Mouse (Mus musculus): Measurements from ENCODE around the gene Zfp839. TPM values are rescaled to one million over a fixed set of nuclear protein-coding genes. Genes with fewer than 3 reads are reported as not detected.

The Zfp839 gene
- polyA plus RNA-seq, 1 experiment from 2014 or later: 3.3 TPM

DNA sequence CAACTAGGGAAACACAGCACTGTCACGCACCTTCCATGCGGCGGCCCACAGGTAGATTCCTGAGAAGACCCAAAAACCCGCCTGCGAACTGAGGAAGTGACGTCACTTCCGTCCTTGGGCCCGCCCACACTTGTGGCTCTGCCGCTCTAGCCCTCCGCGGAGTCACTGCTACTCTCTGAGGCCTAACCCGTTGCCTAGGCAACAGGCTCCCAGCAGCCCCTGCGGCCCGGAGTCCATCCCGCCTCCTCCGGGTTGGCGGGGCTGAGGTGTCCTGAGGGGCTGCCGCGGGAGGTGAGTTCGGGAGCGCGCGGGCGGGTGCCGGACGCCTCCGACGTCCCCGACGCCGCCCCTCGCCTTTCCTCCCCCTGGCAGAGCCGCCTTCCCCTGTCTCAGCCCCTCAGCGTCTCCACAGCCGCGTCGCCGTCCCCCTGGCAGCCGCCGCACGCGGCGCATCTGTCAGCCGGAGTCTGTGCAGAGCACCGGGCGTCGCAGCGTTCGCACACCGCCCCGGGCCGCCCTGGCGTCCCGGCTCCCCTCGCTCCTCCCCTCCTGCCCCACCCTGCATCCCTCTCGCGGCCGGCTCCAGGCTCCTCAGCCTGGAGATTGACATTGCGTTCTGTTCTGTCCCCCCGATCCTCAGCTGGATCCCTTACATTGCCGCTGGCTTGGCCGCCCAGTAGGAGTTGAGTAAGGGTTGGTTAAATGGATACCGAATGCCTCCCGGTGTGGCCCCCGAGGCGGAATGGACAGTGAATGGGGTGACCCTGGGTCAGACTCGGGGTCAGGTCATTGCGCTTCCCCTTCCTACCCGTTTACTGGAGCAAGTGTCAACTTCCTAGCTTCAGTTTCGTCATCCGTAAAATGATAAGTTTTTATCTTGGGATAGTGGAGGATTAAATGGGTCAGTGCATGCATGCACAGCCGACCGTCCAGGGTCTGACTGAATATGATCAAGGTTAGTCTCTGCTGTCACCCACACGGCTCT is 39.3 kb downstream of the Zfp839 start, which contains the start of the genes Cinp and Tecpr2:
TSS of gene Cinp (minus strand) at position 110 of the 985 bp plus-strand sequence.
TSS of gene Tecpr2 (plus strand) at position 229 of the 985 bp plus-strand sequence.
- Histone ChIP-seq H3K4me1 (replicated peaks; ENCODE audit: control insufficient read depth, insufficient read depth, low read length) (peaks cover 21% of the 10 kb centered on the region), H3K27ac (ENCODE audit: low read length) (peak within 1 kb of the TSS; percentile 91), H3K9me3 (ENCODE audit: control insufficient read depth, low read length) (no peaks in the 10 kb centered on the region), H3K36me3 (ENCODE audit: control insufficient read depth, insufficient read depth) (no peaks in the 10 kb centered on the region), H3K27me3 (replicated peaks; ENCODE audit: control insufficient read depth, insufficient read depth, low read length) (no peaks in the 10 kb centered on the region), H3K4me2 (ENCODE audit: low read length) (peak within 1 kb of the TSS; percentile 96), H3K9ac (replicated peaks; ENCODE audit: low read depth, low read length) (peak within 1 kb of the TSS; percentile 82), H3K4me3 (replicated peaks; ENCODE audit: low read length) (peak within 1 kb of the TSS; percentile 81)
- under 1% methylated on average over 71 of the region's 74 CpGs for WGBS
- peak; percentile 100 for ATAC-seq

DNA sequence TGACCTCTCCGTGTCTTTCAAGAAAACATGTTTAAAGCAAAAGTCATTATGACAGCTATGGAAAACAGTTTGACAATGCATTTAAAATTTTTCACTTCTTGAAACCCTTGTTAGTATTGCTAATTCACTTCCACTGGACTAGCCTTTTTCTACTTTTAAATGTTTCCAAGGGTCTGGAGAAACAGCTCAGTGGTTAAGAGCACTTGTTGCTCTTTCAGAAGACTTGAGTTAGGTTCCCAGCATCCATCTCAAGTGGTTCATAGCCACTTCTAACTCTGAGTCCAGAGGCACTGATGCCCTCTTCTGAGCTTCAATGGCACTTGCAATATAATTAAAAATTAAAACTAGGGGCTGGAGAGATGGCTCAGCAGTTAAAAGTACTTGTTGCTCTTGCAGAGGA is 41.8 kb downstream of the Zfp839 start:
- Histone ChIP-seq H3K9ac (replicated peaks; ENCODE audit: low read depth, low read length) (no peak overlapping the region), H3K4me1 (replicated peaks; ENCODE audit: control insufficient read depth, insufficient read depth, low read length) (peaks cover 21% of the 10 kb centered on the region), H3K27me3 (replicated peaks; ENCODE audit: control insufficient read depth, insufficient read depth, low read length) (no peaks in the 10 kb centered on the region), H3K4me2 (ENCODE audit: low read length) (no peak overlapping the region), H3K4me3 (replicated peaks; ENCODE audit: low read length) (no peak overlapping the region), H3K9me3 (ENCODE audit: control insufficient read depth, low read length) (no peaks in the 10 kb centered on the region), H3K27ac (ENCODE audit: low read length) (no peak overlapping the region), H3K36me3 (ENCODE audit: control insufficient read depth, insufficient read depth) (no peaks in the 10 kb centered on the region)
- ATAC-seq: no peak
- WGBS: 88% methylated on average over 1 of the region's 1 CpGs

DNA sequence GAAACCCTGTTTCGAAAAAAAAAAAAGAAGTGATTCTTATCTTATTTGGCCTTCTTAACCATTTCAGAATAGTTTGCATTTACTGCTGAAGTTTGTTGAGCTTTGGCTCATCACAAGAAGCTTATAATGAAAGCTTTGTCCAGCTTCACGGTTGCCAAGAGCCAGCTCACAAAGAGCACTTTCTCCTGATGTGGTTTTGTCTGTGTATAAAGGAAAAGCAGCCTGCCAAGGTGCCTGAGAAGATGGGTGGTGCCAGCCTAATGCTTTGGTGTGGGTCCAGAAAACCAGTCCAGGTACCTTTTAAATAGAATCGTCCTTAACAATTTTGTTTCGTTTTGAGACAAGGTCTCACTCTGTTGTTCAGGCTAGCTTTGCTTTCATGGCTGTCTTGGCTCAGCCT is 52.1 kb downstream of the Zfp839 start:
- 54% methylated on average over 4 of the region's 4 CpGs for WGBS
- Histone ChIP-seq H3K4me1 (replicated peaks; ENCODE audit: control insufficient read depth, insufficient read depth, low read length) (no peaks in the 10 kb centered on the region), H3K9me3 (ENCODE audit: control insufficient read depth, low read length) (no peaks in the 10 kb centered on the region), H3K4me2 (ENCODE audit: low read length) (no peak overlapping the region), H3K27me3 (replicated peaks; ENCODE audit: control insufficient read depth, insufficient read depth, low read length) (no peaks in the 10 kb centered on the region), H3K4me3 (replicated peaks; ENCODE audit: low read length) (no peak overlapping the region), H3K36me3 (ENCODE audit: control insufficient read depth, insufficient read depth) (no peaks in the 10 kb centered on the region), H3K27ac (ENCODE audit: low read length) (no peak overlapping the region), H3K9ac (replicated peaks; ENCODE audit: low read depth, low read length) (no peak overlapping the region)
- ATAC-seq: no peak

DNA sequence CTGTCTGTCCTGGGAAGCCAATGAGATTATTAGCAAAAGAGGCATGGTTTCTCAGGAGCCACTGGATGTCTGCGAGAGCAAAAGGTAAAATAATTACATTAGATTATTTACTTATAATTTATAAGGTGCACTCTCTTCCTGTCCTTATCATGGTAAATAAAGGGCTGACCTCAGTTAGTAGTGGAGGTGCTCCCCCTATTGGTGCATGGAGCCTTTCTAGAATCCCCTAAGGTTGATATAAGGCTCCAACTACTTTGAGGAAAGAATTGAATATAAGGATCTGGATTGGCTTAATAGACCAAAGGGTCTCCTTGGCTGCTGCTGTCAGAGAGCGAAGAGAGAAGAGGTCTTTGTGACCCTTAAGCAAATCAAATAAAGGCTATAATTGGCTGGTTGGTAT is 53.5 kb downstream of the Zfp839 start:
- no peaks in the 10 kb centered on the region for H3K9me3 ChIP-seq (ENCODE audit: control insufficient read depth, low read length)
- H3K9ac ChIP-seq (replicated peaks; ENCODE audit: low read depth, low read length): no peak overlapping the region
- no peak overlapping the region for H3K4me2 ChIP-seq (ENCODE audit: low read length)
- ATAC-seq: no peak
- no peaks in the 10 kb centered on the region for H3K4me1 ChIP-seq (replicated peaks; ENCODE audit: control insufficient read depth, insufficient read depth, low read length)
- no peak overlapping the region for H3K27ac ChIP-seq (ENCODE audit: low read length)
- H3K36me3 ChIP-seq (ENCODE audit: control insufficient read depth, insufficient read depth): no peaks in the 10 kb centered on the region
- no peaks in the 10 kb centered on the region for H3K27me3 ChIP-seq (replicated peaks; ENCODE audit: control insufficient read depth, insufficient read depth, low read length)
- H3K4me3 ChIP-seq (replicated peaks; ENCODE audit: low read length): no peak overlapping the region
- WGBS: 87% methylated on average over 2 of the region's 2 CpGs

DNA sequence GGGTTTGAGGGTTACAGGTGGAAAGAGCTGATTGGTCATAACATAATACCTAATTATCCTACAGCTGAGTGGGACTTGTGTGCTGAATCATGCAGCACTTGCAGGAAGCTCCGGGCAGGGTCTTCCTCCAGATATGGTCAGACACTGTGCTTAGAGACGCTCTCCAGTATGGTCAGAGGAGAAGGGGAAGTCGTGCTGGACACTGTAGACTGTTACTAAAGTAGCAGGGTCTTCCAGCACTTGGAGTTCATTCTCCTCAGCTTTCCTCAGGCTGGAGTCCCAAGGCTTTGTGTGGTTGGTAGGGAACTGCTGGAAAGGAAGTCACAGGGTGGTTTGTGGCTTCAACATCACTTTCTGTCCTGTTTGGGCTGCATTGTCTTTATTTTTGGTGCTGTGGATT is 57.8 kb downstream of the Zfp839 start:
- WGBS: 93% methylated on average over 3 of the region's 3 CpGs
- H3K27me3 ChIP-seq (replicated peaks; ENCODE audit: control insufficient read depth, insufficient read depth, low read length): no peaks in the 10 kb centered on the region
- H3K9ac ChIP-seq (replicated peaks; ENCODE audit: low read depth, low read length): no peak overlapping the region
- H3K4me2 ChIP-seq (ENCODE audit: low read length): no peak overlapping the region
- H3K4me3 ChIP-seq (replicated peaks; ENCODE audit: low read length): no peak overlapping the region
- H3K4me1 ChIP-seq (replicated peaks; ENCODE audit: control insufficient read depth, insufficient read depth, low read length): no peaks in the 10 kb centered on the region
- no peak overlapping the region for H3K27ac ChIP-seq (ENCODE audit: low read length)
- no peak for ATAC-seq
- no peaks in the 10 kb centered on the region for H3K9me3 ChIP-seq (ENCODE audit: control insufficient read depth, low read length)
- H3K36me3 ChIP-seq (ENCODE audit: control insufficient read depth, insufficient read depth): no peaks in the 10 kb centered on the region

DNA sequence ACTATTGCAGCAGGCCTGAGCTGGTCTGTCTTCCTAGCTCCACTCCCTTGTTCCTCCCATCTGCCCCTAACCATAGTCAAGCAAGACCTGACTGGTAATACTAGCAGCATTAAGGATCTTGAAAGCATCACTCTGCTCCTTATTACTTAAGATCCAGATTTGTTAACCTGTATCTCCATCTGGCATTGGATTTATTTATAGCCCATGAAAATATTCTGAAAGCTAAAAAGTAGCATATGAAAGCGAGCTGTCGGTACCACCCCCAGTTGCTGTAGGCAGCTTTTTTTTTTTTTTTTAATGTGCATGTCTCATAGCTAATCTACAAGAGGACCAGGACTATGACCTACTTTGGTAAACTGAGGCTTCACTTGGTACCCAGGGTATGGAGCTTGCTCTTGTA is 59.9 kb downstream of the Zfp839 start:
- no peaks in the 10 kb centered on the region for H3K36me3 ChIP-seq (ENCODE audit: control insufficient read depth, insufficient read depth)
- ATAC-seq: no peak
- H3K4me3 ChIP-seq (replicated peaks; ENCODE audit: low read length): no peak overlapping the region
- H3K4me1 ChIP-seq (replicated peaks; ENCODE audit: control insufficient read depth, insufficient read depth, low read length): no peaks in the 10 kb centered on the region
- no peaks in the 10 kb centered on the region for H3K9me3 ChIP-seq (ENCODE audit: control insufficient read depth, low read length)
- H3K27me3 ChIP-seq (replicated peaks; ENCODE audit: control insufficient read depth, insufficient read depth, low read length): no peaks in the 10 kb centered on the region
- no peak overlapping the region for H3K9ac ChIP-seq (replicated peaks; ENCODE audit: low read depth, low read length)
- 97% methylated on average over 2 of the region's 2 CpGs for WGBS
- H3K27ac ChIP-seq (ENCODE audit: low read length): no peak overlapping the region
- no peak overlapping the region for H3K4me2 ChIP-seq (ENCODE audit: low read length)

DNA sequence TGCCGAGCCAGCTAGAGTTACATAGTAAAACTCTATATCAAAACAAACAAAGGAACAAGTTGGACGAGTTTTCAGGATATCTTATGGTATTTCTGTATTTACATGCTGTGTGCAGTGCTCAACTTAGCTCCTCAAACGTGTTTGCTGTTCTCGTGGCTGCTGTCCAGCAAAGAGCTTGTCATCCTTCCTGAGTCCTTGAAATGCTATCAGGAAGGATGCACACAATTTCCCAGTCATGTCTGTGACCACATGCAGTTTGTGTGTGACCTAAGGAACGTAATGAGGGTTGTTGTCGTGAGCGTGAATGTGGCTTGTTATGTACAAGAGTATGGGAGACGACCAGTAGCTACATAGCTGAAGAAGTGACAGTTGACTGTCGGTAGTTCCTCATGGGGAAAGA is 65.7 kb downstream of the Zfp839 start:
- Histone ChIP-seq H3K9ac (replicated peaks; ENCODE audit: low read depth, low read length) (no peak overlapping the region), H3K4me3 (replicated peaks; ENCODE audit: low read length) (no peak overlapping the region), H3K27me3 (replicated peaks; ENCODE audit: control insufficient read depth, insufficient read depth, low read length) (no peaks in the 10 kb centered on the region), H3K4me1 (replicated peaks; ENCODE audit: control insufficient read depth, insufficient read depth, low read length) (no peaks in the 10 kb centered on the region), H3K4me2 (ENCODE audit: low read length) (no peak overlapping the region), H3K36me3 (ENCODE audit: control insufficient read depth, insufficient read depth) (peaks cover 3% of the 10 kb centered on the region; the same call in 1 of the 2 replicates), H3K9me3 (ENCODE audit: control insufficient read depth, low read length) (no peaks in the 10 kb centered on the region), H3K27ac (ENCODE audit: low read length) (no peak overlapping the region)
- no peak for ATAC-seq
- 92% methylated on average over 9 of the region's 9 CpGs for WGBS

Other genes with a start within 250 kb of the Zfp839 start
- gene Dync1h1, start 248.8 kb upstream of the Zfp839 start, polyA plus RNA-seq (2015; fragmentation: Nextera tagmentation; extraction: Ambion mirVana): 106 and 107 TPM in 2 replicates
- 0.23 and 0.26 TPM in 2 replicates for gene 1700001K19Rik, start 167.6 kb upstream of the Zfp839 start, polyA plus RNA-seq (2015; fragmentation: Nextera tagmentation; extraction: Ambion mirVana)
- gene Hsp90aa1, start 147.5 kb upstream of the Zfp839 start, polyA plus RNA-seq (2015; fragmentation: Nextera tagmentation; extraction: Ambion mirVana): 1,235 and 1,237 TPM in 2 replicates
- gene Wdr20, start 112.3 kb upstream of the Zfp839 start, polyA plus RNA-seq (2015; fragmentation: Nextera tagmentation; extraction: Ambion mirVana): 30.1 and 30.9 TPM in 2 replicates
- 13.4 and 13.6 TPM in 2 replicates for gene Mok, start 9.3 kb upstream of the Zfp839 start, polyA plus RNA-seq (2015; fragmentation: Nextera tagmentation; extraction: Ambion mirVana)
- gene Cinp, start 38.9 kb downstream of the Zfp839 start, polyA plus RNA-seq (2015; fragmentation: Nextera tagmentation; extraction: Ambion mirVana): 76.1 and 87.1 TPM in 2 replicates
- 8.6 and 9.3 TPM in 2 replicates for gene Tecpr2, start 39.0 kb downstream of the Zfp839 start, polyA plus RNA-seq (2015; fragmentation: Nextera tagmentation; extraction: Ambion mirVana)
- gene Ankrd9, start 128.8 kb downstream of the Zfp839 start, polyA plus RNA-seq (2015; fragmentation: Nextera tagmentation; extraction: Ambion mirVana): 6.1 TPM in 2 replicates
- 7.6 and 8.3 TPM in 2 replicates for gene Rcor1, start 189.1 kb downstream of the Zfp839 start, polyA plus RNA-seq (2015; fragmentation: Nextera tagmentation; extraction: Ambion mirVana)

Data from forebrain, embryonic 16.5 days (tissue).